Mouse (Mus musculus): ENCODE measurements around the gene Dpp9.

DNA sequence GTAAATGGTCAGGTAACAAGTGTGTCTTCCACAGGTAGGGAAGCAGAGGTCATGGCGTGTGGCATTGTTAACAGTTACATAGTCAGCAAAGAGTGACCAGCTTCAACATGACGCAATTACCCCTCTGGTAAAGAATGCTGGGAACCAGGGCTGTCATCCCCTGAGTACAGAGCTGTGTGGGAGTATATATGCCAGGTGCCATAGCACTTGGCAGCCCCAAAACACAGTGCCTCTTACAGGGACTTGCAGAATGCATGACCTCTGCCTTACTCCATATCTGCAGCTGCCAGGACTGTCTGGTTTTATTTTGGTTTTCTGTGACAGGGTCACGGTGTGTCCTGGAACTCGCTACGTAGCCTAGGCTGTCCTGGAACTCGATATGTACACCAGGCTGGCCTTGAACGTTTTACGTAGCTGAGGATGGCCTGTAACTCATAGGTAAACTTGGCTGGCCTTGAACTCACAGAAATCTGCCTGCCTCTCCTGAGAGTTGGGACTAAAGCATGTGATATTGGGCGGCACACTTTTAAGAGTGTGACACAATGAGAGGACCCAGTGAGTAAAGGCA, 10.7 kb downstream of the Dpp9 start:
- no peak for TF ChIP-seq CTCF (conservative IDR thresholded peaks at IDR 0.05 in 1 of 2, IDR thresholded peaks at IDR 0.05 in 1 of 2; ENCODE audit: low read depth in 2 of 2, low read length in 2 of 2)
- no peak for TF ChIP-seq EP300 (IDR thresholded peaks at IDR 0.05; ENCODE audit: low read length)
